Mouse (Mus musculus) lung, adult 2 months (tissue): ENCODE measurements around the gene Gpr37l1. TPM values are rescaled to one million over a fixed set of nuclear protein-coding genes. Genes with fewer than 3 reads are reported as not detected.
A peak's percentile ranks its signal among the peaks of the same experiment; 100 is the strongest.

ENCODE experiments used
- DNase-seq: peaks from one replicate; pipeline ENCODE4 v3.0.0; 2022
- H3K4me1 ChIP-seq: fragments of 200-500 bp; 2 replicates; pipeline ENCODE4 v1.6.1; 2011; ENCODE audit warnings: low read length; ENCODE audit not compliant: control insufficient read depth, insufficient read depth
- H3K4me3 ChIP-seq: fragments of 200-500 bp; replicated peaks from 2 replicates; pipeline ENCODE3; 2011; ENCODE audit warnings: low read depth, mild to moderate bottlenecking, control low read depth, low read length; ENCODE audit errors: extremely low read depth
- CTCF ChIP-seq: fragments of 200-500 bp; IDR thresholded peaks from 2 replicates; pipeline ENCODE4 v1.5.1; 2011; ENCODE audit warnings: mild to moderate bottlenecking, low read length, control low read depth; ENCODE audit not compliant: insufficient read depth
- POLR2A ChIP-seq: fragments of 200-500 bp; IDR thresholded peaks from 2 replicates; pipeline ENCODE4 v1.6.1; 2011; ENCODE audit warnings: low read depth, mild to moderate bottlenecking, control low read depth, low read length, borderline replicate concordance; ENCODE audit errors: extremely low read depth
- WGBS: fragments of 180-500 bp; shearing (Covaris S2); methylation state at CpG from one replicate; pipeline ENCODE4 v1.1.7; 2018; 5-methylcytosine and 5-hydroxymethylcytosine counted together
- polyA plus RNA-seq: library from polyadenylated mRNA; depleted of rRNA; stranded (reverse); fragments of >200 nt; gene quantifications from 2 replicates; pipeline ENCODE4 v1.2.3, GENCODE M21; 2012

Gene Gpr37l1
- polyA plus RNA-seq, 1 experiment = 2.0 TPM

DNA sequence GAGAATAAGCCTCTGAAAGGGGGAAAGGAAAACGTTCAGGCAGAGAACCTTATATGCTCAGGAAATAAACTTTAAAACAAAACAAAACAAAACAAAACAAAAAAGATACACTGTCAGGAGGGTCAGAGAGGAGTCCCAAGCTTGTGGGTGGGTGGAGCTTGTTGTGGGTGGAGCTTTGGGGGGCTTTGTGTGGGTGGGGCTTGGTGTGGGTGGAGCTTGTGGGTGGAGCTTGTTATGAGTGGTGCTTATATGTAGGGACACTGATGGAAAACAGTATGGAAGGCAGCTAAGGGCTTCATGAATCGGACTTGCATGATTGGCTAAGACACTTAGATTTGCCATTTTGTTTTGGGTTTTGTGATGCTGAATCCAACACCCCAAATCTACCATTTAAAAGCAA lies 27.6 kb downstream of the Gpr37l1 start:
- WGBS = 58% methylated on average over 2 of the region's 2 CpGs
- Histone ChIP-seq H3K4me3 (no peak overlapping the region), H3K4me1 (no peaks in the 10 kb centered on the region)
- no peak for DNase-seq
- TF ChIP-seq POLR2A = no peak
- TF ChIP-seq CTCF = no peak

DNA sequence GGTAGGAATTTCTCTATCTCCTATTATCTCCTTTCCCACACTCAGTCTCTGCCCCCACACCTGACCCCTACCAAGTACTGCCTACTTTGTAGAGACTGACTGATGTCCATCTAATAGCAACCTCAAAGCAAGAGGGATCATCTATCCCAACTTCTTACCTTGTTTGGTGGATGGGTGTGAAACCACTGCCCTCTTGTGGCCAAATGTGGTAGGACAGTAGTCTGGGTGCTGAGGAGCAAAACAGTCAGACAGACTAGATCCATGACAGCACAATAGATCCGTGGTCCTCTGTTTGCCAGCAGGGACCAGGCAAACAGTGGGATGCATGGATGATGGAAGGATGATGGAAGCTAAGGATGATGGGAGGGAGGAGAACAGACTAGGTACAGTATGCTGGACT lies 31.0 kb downstream of the Gpr37l1 start:
- 0% methylated on average over 1 of the region's 1 CpGs for WGBS
- DNase-seq = peak; percentile 56
- peaks cover 6% of the 10 kb centered on the region; the same call in 1 of the 2 replicates for H3K4me1 ChIP-seq
- H3K4me3 ChIP-seq = no peak overlapping the region
- TF ChIP-seq CTCF (peak; percentile 79), POLR2A (no peak)

DNA sequence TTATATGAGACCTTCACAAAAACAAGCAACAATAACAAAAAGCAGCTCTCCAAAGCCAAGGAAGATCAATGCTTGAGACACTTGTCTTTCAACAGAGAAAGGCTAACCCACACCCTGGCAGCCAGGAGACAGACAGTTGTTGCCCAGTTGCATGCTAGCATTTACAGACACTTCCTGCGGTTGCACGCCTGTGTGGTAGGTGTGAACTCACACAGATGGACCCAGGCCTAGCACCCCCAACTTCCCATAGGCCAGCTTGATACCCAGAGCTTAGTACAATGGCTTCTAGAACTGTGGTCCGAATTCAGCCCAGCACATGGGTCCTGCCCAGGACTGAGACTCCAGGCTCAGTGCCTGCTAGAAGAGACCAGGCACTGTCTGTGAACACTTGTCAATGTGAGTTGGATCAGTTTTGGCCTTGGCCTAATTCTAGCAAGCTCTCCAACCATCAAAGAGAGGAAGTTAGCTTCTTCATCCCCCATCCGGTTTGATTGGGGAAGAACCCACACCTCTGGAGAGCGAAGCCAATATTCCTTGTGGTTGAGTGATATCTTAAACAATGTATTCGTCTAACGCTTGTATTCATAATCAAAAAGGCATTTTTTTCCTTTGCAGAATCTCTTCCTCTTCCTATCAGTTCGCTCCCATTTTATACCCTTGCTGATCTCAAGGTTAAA lies 32.2 kb downstream of the Gpr37l1 start:
- TF ChIP-seq POLR2A (no peak), CTCF (no peak)

DNA sequence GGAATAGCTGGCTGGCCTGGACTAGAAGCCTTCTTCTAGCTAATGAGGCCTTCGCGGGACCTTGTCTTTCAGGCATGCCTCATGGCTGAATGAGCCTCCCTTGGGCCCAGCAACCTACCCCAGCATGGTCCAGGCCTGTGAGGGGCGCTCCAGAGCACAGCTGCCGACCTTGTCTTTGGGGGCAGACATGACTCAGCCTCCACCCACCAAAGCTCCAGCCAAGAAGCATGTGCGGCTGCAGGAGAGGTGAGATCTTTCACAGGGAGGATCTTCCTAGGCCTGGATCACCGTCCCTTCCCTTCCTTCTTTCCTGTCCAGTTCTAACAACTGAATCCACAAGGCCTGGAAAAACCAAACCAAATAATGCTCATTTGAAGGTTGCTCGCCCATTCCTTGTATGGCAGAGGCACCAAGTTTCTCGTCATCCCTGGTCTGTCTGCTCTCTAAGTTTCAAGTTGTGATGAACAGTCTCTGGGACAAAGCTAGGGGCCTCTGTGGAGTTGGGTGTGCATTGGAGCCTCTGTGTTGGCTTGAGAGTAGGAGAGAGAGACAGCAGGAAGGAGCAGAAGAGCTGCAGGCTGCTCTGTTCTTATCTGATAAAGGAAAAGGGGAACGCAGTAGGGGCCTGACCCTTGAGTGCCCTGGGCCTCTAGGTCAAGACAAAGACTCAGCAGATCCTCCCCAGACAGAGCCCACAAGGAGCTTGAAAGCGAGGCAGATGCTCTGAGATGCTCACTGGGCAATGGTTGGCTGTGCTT lies 33.6 kb downstream of the Gpr37l1 start:
- no peak overlapping the region for H3K4me3 ChIP-seq

More for the DNA sequence above, 32.2 kb downstream of the Gpr37l1 start:
- H3K4me1 ChIP-seq = peaks cover 9% of the 10 kb centered on the region
- no peak for DNase-seq
- 79% methylated on average over 8 of the region's 8 CpGs for WGBS
- no peak overlapping the region for H3K4me3 ChIP-seq

DNA sequence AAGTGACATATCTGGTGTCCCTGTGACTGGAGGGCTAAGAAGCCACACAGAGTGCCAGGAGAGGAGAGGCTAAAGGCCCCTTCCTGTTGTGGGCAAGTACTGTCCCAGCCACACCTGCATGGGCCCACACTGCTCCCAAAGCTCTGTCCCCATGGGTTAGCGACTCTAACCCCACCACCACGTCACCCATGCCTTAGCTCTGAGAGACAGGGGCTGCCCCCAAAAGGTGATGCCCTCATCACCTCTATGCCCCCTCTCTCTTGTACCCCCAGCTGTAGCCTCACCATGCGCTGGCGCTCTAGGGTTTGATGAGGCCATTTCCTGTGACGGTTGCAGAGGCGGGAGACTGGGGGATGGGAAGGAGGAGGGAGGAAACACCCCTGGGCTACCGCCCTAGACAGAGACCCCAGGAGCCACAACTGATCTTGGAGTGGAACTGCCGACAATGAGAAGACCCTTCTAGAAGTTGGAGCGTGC lies 34.5 kb downstream of the Gpr37l1 start:
- WGBS = 59% methylated on average over 9 of the region's 9 CpGs
- no peak for DNase-seq
- TF ChIP-seq CTCF (no peak), POLR2A (no peak)
- Histone ChIP-seq H3K4me3 (peak overlapping the region; percentile 25), H3K4me1 (peaks cover 9% of the 10 kb centered on the region)

More for the DNA sequence above, 33.6 kb downstream of the Gpr37l1 start:
- no peak for DNase-seq
- TF ChIP-seq POLR2A (no peak), CTCF (no peak)
- WGBS = 81% methylated on average over 10 of the region's 10 CpGs
- peaks cover 9% of the 10 kb centered on the region for H3K4me1 ChIP-seq

DNA sequence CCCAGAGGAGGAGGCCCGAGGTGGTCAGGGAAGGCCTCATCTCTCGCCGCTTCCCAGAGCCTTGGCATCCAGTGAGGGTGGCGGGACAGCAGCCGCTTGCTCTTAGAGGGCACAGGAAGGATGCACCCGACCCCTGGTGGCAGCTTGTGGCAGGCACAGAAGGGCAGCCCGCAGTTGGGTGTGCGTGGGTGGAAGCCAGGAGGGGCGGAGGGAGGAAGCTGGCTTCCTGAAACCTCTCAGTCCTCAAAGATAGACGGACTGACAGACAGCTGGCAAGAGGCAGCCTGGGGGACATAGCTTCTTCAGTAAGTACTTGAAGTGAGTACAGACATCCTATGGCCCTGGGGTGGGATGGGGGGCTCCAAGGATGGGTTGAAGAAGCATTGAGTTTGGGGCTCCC lies 35.0 kb downstream of the Gpr37l1 start, which contains the start of gene Ptpn7:
Gene Ptpn7, plus strand, starts transcription at position 228 of the 400 bp plus-strand sequence.
- peak within 1 kb of the TSS; percentile 25 for H3K4me3 ChIP-seq
- peak; percentile 69 for TF ChIP-seq CTCF
- TF ChIP-seq POLR2A = no peak
- peaks cover 9% of the 10 kb centered on the region for H3K4me1 ChIP-seq
- 13% methylated on average over 10 of the region's 10 CpGs for WGBS
- DNase-seq = peak; percentile 55

DNA sequence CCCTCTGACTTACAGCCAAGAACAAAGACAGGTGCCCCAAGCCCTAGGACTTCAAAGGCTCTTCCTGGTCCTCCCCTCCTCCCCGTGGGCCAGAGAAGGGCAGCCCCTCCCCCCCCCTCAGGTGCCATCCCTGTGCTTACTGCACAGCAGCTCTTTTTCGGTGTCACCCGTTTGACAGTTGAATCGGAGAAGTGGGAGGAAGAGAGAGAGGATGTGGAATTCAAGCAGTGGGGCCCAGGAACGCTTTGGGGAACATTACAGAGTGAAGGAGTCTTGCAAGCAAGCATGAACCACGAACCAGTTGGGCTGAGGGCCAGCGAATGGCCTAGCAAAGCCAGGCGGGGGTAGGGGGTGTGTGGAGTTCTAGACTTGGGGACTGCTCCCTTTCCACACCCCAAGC lies 35.9 kb downstream of the Gpr37l1 start:
- DNase-seq = no peak
- Histone ChIP-seq H3K4me3 (no peak overlapping the region), H3K4me1 (peaks cover 9% of the 10 kb centered on the region)
- WGBS = 42% methylated on average over 8 of the region's 8 CpGs
- no peak for TF ChIP-seq POLR2A
- TF ChIP-seq CTCF = no peak

DNA sequence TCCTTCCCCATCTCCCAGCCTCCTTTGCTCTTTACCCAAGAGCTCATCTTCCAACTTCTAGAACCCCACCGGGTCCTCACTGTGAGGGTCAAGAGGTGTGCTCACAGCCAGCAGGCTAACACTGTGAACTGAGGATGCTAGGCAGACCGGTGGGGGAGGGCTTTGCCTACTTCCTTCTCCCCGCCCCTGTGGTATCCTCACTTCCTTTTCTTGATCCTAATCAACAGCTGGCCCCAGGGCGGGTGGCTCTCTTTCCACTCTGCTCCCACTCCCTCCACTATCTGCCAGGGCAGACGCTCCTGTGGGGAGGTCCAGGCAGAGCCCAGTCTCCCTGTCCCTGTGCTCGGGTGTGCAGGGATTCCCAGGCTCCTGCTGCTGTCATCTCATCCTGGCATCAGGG lies 36.4 kb downstream of the Gpr37l1 start:
- H3K4me3 ChIP-seq = no peak overlapping the region
- H3K4me1 ChIP-seq = peaks cover 9% of the 10 kb centered on the region
- DNase-seq = peak; percentile 18
- WGBS = 16% methylated on average over 6 of the region's 6 CpGs
- peak; percentile 49; the same call in 1 of the 2 replicates for TF ChIP-seq POLR2A
- TF ChIP-seq CTCF = no peak

DNA sequence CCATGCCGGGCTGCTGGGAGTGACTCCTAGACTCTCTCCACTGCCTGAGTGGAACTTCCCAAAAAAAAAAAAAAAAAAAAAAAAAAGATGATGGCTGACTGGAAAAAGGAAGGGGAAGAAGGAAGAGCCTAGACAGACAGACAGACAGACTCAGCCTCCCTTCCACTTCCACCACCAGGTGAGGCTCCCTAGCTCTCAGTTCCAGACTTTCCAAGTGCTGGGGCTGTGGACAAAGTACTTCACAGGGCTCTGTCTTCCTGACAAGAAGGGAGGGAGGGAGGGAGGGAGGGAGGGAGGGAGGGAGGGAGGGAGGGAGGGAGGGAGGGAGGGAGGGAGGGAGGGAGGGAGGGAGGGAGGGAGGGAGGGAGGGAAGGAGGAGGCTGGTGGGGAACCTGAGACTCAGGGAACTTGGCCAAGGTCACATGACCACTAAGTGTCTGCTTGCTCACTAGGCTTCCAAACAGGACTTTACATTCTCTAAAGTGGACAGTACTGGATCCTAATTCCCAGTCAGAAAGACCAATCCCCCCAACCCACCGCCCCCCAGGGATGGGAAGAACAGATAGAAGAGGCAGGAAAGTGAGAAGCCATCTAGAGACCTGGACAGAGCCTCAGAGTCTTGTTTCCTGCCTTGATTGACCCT lies 37.0 kb downstream of the Gpr37l1 start:
- H3K4me3 ChIP-seq = no peak overlapping the region
- TF ChIP-seq CTCF (no peak), POLR2A (no peak)
- H3K4me1 ChIP-seq = peaks cover 9% of the 10 kb centered on the region
- WGBS = 59% methylated on average over 2 of the region's 2 CpGs
- no peak for DNase-seq

DNA sequence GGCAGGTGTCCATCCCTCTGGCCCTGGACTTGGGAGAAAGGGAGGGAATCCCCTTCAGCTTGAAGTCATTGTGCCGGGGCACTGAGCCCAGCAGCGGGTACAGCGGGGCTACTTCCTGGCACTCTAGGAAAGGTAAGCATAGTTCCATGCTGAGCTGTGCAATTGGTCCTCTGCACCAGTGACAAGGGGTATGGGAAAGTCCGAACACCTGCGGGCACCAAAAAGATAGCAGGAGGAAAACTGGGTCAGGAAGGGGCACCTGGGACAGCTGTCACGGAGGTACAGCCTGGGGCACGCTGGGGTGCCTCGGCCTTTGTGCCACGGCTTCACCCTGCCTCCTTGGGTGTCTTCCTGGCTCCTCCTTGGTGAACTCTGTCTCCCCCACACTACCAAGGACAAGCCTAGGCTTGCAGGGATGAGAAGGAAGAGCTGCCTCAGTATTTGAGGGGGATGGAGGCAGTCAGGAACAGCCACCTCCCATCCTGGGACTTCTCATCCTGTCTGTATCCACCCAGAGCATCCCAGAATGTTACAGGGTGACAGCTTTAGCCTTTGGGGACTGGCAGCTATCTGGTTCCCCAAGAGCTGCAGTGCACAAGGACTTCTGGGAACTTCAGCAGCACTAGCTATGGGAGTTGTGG lies 37.8 kb downstream of the Gpr37l1 start:
- Histone ChIP-seq H3K4me3 (no peak overlapping the region), H3K4me1 (peaks cover 9% of the 10 kb centered on the region)
- TF ChIP-seq POLR2A (no peak), CTCF (no peak)
- no peak for DNase-seq
- 74% methylated on average over 9 of the region's 9 CpGs for WGBS
